Mouse (Mus musculus) liver, postnatal 0 days (tissue): Measurements from ENCODE around the gene Mki67. TPM values are rescaled to one million over a fixed set of nuclear protein-coding genes. Genes with fewer than 3 reads are reported as not detected.
A peak's percentile ranks its signal among the peaks of the same experiment; 100 is the strongest.
"Not testable (repeated sequence)": the region's sequence is repeated elsewhere in the genome, so short reads cannot be mapped to it uniquely, and the experiment has no call there.

Source experiments
- ATAC-seq: fragments of 200-750 bp; cut with Nextera tagmentation; 2 replicates; pipeline ENCODE4 v1.8.0; 2017; ENCODE audit warnings: mild to moderate bottlenecking, moderate library complexity
- DNase-seq: peaks from one replicate; pipeline ENCODE4 v3.0.0-alpha.2; 2016
- H3K27ac ChIP-seq: fragments of 300-500 bp; sonication (generic); 2 replicates; pipeline ENCODE4 v1.5.1; 2014; ENCODE audit warnings: antibody characterized with exemption, moderate library complexity, mild to moderate bottlenecking, low read depth
- H3K27me3 ChIP-seq: fragments of 300-500 bp; sonication (generic); 2 replicates; pipeline ENCODE4 v1.6.1; 2014; ENCODE audit warnings: low read length, control low read depth, mixed read lengths; ENCODE audit not compliant: insufficient read depth
- H3K36me3 ChIP-seq: fragments of 300-500 bp; sonication (generic); replicated peaks from 2 replicates; pipeline ENCODE4 v1.6.1; 2014; ENCODE audit warnings: mild to moderate bottlenecking, control low read depth, low read length, moderate library complexity, mixed read lengths; ENCODE audit not compliant: insufficient read depth
- H3K4me1 ChIP-seq: fragments of 300-500 bp; sonication (generic); 2 replicates; pipeline ENCODE4 v1.6.1; 2014; ENCODE audit warnings: antibody characterized with exemption, mild to moderate bottlenecking, control low read depth; ENCODE audit not compliant: insufficient read depth
- H3K4me2 ChIP-seq: fragments of 300-500 bp; sonication (generic); 2 replicates; pipeline ENCODE4 v1.6.1; 2014; ENCODE audit warnings: low read depth, mild to moderate bottlenecking, low read length, moderate library complexity, mixed read lengths
- H3K4me3 ChIP-seq: fragments of 300-500 bp; sonication (generic); 2 replicates; pipeline ENCODE4 v1.5.1; 2014; ENCODE audit warnings: low read depth, low read length
- H3K9ac ChIP-seq: fragments of 300-500 bp; sonication (generic); replicated peaks from 2 replicates; pipeline ENCODE4 v1.6.1; 2014; ENCODE audit warnings: mild to moderate bottlenecking, moderate library complexity
- H3K9me3 ChIP-seq: fragments of 300-500 bp; sonication (generic); 2 replicates; pipeline ENCODE4 v1.6.1; 2016; ENCODE audit warnings: mild to moderate bottlenecking, control low read depth, low read length, mixed read lengths
- CTCF ChIP-seq: sonication (generic); IDR thresholded peaks from 2 replicates; pipeline ENCODE4 v1.5.1; 2016; ENCODE audit warnings: antibody characterized with exemption, low read depth
- EP300 ChIP-seq: IDR thresholded peaks from 2 replicates; pipeline ENCODE4 v1.6.1; 2016; ENCODE audit warnings: antibody characterized with exemption, low read depth, mild to moderate bottlenecking
- WGBS: fragments of 180-500 bp; shearing (Covaris S2); extraction: QIAGEN DNeasy Blood & Tissue Kit; methylation state at CpG from one replicate; pipeline ENCODE4 v1.1.7; 2014; ENCODE audit not compliant: insufficient replicate concordance; 5-methylcytosine and 5-hydroxymethylcytosine counted together
- polyA plus RNA-seq: library from polyadenylated mRNA; unstranded; fragments of >200 nt; fragmentation: Nextera tagmentation; extraction: Ambion mirVana; gene quantifications from 2 replicates; pipeline ENCODE4 v1.2.1, GENCODE M21; 2015

Gene Mki67
- polyA plus RNA-seq, 1 experiment from 2014 or later, result 38.8 TPM

- Histone ChIP-seq H3K27ac (no peak overlapping the region), H3K9ac (no peak overlapping the region), H3K4me3 (no peak overlapping the region), H3K27me3 (no peaks in the 10 kb centered on the region), H3K36me3 (peaks cover 88% of the 10 kb centered on the region), H3K4me2 (no peak overlapping the region), H3K4me1 (no peaks in the 10 kb centered on the region), H3K9me3 (no peaks in the 10 kb centered on the region)
- TF ChIP-seq EP300, result no peak
- ATAC-seq (no peak), DNase-seq (no peak)
- WGBS, result 94% methylated on average over 4 of the region's 4 CpGs
Observed at GRCm38 (mm10) chr7:135696127-135696526, 20.0 kb downstream of the Mki67 start.

GRCm38 (mm10) chr7:135694796-135695195 is 21.4 kb downstream of the Mki67 start:
- Histone ChIP-seq H3K4me3 (no peak overlapping the region), H3K9me3 (no peaks in the 10 kb centered on the region), H3K27ac (no peak overlapping the region), H3K4me1 (no peaks in the 10 kb centered on the region), H3K4me2 (no peak overlapping the region), H3K9ac (no peak overlapping the region), H3K36me3 (peaks cover 85% of the 10 kb centered on the region), H3K27me3 (no peaks in the 10 kb centered on the region)
- 93% methylated on average over 5 of the region's 5 CpGs for WGBS
- ATAC-seq (no peak), DNase-seq (no peak)
- TF ChIP-seq CTCF (no peak), EP300 (no peak)

GRCm38 (mm10) chr7:135694130-135694529 is 22.0 kb downstream of the Mki67 start:
- no peak overlapping the region for H3K4me3 ChIP-seq
- TF ChIP-seq CTCF (no peak), EP300 (no peak)
- no peaks in the 10 kb centered on the region for H3K4me1 ChIP-seq
- peaks cover 87% of the 10 kb centered on the region for H3K36me3 ChIP-seq
- 83% methylated on average over 4 of the region's 4 CpGs for WGBS
- H3K9ac ChIP-seq, result no peak overlapping the region
- DNase-seq, result no peak
- H3K27me3 ChIP-seq, result no peaks in the 10 kb centered on the region
- no peak overlapping the region for H3K4me2 ChIP-seq
- no peak overlapping the region for H3K27ac ChIP-seq
- no peaks in the 10 kb centered on the region for H3K9me3 ChIP-seq
- no peak for ATAC-seq

DNA sequence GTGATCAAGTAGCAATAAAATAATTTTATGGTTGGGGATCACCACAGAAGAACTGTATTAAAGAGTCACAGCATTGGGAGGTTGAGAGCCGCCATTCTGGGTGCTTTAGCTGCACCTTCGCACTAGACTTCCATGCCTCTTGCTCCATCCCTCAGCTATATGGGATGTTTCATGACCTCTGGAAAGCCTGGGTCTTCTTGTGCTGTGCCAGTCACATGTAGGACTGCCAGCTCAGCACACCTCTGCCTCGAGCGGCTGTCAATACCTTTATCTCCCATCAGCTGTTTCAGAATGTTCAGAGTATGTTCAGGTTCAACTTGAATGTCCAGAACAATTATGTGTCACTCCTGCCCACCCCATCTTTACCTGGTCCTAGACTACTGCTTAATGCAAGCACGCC is 24.2 kb downstream of the Mki67 start:
- TF ChIP-seq CTCF (no peak), EP300 (no peak)
- no peaks in the 10 kb centered on the region for H3K27me3 ChIP-seq
- no peak overlapping the region for H3K4me3 ChIP-seq
- H3K9ac ChIP-seq, result no peak overlapping the region
- H3K4me1 ChIP-seq, result no peaks in the 10 kb centered on the region
- ATAC-seq (no peak), DNase-seq (no peak)
- H3K36me3 ChIP-seq, result peaks cover 87% of the 10 kb centered on the region
- WGBS, result 83% methylated on average over 5 of the region's 5 CpGs
- no peaks in the 10 kb centered on the region for H3K9me3 ChIP-seq
- H3K27ac ChIP-seq, result no peak overlapping the region
- no peak overlapping the region for H3K4me2 ChIP-seq

DNA sequence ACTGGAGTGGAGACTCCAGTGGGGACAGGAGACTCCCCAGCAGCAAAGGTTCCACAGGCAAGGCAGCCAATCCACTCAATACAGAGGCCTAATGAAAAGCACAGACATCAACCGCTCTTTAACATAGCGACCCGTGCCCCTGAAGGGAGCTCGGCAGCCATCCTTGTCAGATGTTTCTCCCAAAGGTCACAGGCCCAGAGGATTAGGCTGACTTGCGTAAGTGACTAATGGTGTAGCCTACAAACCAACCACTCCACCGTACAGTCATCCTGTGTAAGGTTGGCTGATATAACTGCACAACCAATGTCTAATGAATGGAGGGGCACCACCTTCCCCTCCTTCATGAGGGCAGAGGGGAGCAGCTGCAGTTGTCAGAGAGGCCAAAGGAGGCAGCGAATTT is 26.8 kb downstream of the Mki67 start:
- Histone ChIP-seq H3K9me3 (no peaks in the 10 kb centered on the region), H3K4me1 (no peaks in the 10 kb centered on the region), H3K27me3 (no peaks in the 10 kb centered on the region), H3K36me3 (peaks cover 88% of the 10 kb centered on the region), H3K9ac (no peak overlapping the region), H3K4me3 (no peak overlapping the region), H3K27ac (no peak overlapping the region), H3K4me2 (no peak overlapping the region)
- DNase-seq (no peak), ATAC-seq (no peak)
- TF ChIP-seq CTCF, result no peak
- TF ChIP-seq EP300, result no peak
- WGBS, result 89% methylated on average over 7 of the region's 7 CpGs

- 79% methylated on average over 7 of the region's 7 CpGs for WGBS
- H3K4me2 ChIP-seq, result no peak overlapping the region
- peaks cover 53% of the 10 kb centered on the region for H3K36me3 ChIP-seq
- DNase-seq (no peak), ATAC-seq (peak; percentile 20; the same call in 1 of the 2 replicates)
- H3K27ac ChIP-seq, result no peak overlapping the region
- no peak overlapping the region for H3K9ac ChIP-seq
- H3K4me1 ChIP-seq, result no peaks in the 10 kb centered on the region
- TF ChIP-seq CTCF (no peak), EP300 (no peak)
- no peaks in the 10 kb centered on the region for H3K27me3 ChIP-seq
- H3K9me3 ChIP-seq, result no peaks in the 10 kb centered on the region
- H3K4me3 ChIP-seq, result no peak overlapping the region
Observed at GRCm38 (mm10) chr7:135684938-135685337, 31.2 kb downstream of the Mki67 start.

DNA sequence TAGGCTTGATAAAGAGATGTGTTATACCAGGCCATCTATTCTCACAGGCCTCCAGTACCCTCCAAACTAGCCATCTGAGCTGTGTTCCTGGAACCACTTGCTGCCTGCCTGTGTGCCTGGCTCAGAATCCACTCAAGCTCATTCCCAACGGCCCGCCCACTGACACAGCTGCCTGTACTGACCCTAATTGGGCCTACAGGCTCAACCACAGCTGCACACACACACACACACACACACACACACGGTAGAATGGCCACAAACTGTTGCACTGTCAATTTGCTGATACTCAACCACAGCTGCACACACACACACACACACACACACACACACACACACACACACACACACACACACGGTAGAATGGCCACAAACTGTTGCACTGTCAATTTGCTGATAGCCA is 32.1 kb downstream of the Mki67 start:
- H3K9ac ChIP-seq, DNase-seq, H3K4me2 ChIP-seq, H3K9me3 ChIP-seq, H3K27ac ChIP-seq, H3K27me3 ChIP-seq, H3K4me3 ChIP-seq, H3K4me1 ChIP-seq: not testable (repeated sequence)
- H3K36me3 ChIP-seq, result peaks cover 50% of the 10 kb centered on the region
- WGBS, result 58% methylated on average over 4 of the region's 4 CpGs
- ATAC-seq, result peak; percentile 15; the same call in 1 of the 2 replicates
